Mouse (Mus musculus): Measurements from ENCODE around the gene She.

Gene She

GRCm38 (mm10) chr3:89880036-89880851 lies 49.1 kb downstream of the She start:
- intact Hi-C loops (cut with DNase I) = no loop called here

GRCm38 (mm10) chr3:89882556-89883181 lies 51.5 kb downstream of the She start:
- intact Hi-C loops (cut with DNase I) = no loop called here

- intact Hi-C loops (cut with DNase I) = no loop called here
These were observed 52.4 kb downstream of the She start for GRCm38 (mm10) chr3:89883582-89884041.

GRCm38 (mm10) chr3:89885766-89886165 lies 54.6 kb downstream of the She start:
- intact Hi-C loops (cut with DNase I) = no loop called here

GRCm38 (mm10) chr3:89887582-89888230 lies 56.5 kb downstream of the She start:
- intact Hi-C loops (cut with DNase I) = no loop called here

GRCm38 (mm10) chr3:89889841-89890430 lies 58.8 kb downstream of the She start:
- intact Hi-C loops (cut with DNase I) = no loop called here

GRCm38 (mm10) chr3:89891696-89892095 lies 60.5 kb downstream of the She start:
- intact Hi-C loops (cut with DNase I) = no loop called here

- intact Hi-C loops (cut with DNase I) = no loop called here
These were observed 61.4 kb downstream of the She start for GRCm38 (mm10) chr3:89892517-89893106.

- intact Hi-C loops (cut with DNase I) = no loop called here
These were observed 65.4 kb downstream of the She start for GRCm38 (mm10) chr3:89896571-89896970.

- intact Hi-C loops (cut with DNase I) = no loop called here
These were observed 66.1 kb downstream of the She start for GRCm38 (mm10) chr3:89897204-89897796.

GRCm38 (mm10) chr3:89898011-89898410 lies 66.8 kb downstream of the She start:
- intact Hi-C loops (cut with DNase I) = no loop called here

GRCm38 (mm10) chr3:89898870-89899510 lies 67.8 kb downstream of the She start:
- intact Hi-C loops (cut with DNase I) = no loop called here

GRCm38 (mm10) chr3:89899511-89899908 lies 68.3 kb downstream of the She start:
- intact Hi-C loops (cut with DNase I) = no loop called here

GRCm38 (mm10) chr3:89907846-89908245 lies 76.7 kb downstream of the She start:
- intact Hi-C loops (cut with DNase I) = no loop called here

Measured in adrenal gland (tissue).